Mouse (Mus musculus) C2C12 (cell line): ENCODE data around the gene Lrba.

Source experiments
- CTCF ChIP-seq: IDR thresholded peaks from one replicate; pipeline ENCODE4 v1.5.1; 2011; ENCODE audit not compliant: control insufficient read depth, insufficient read depth, insufficient read length
- FOSL1 ChIP-seq: IDR thresholded peaks from one replicate; pipeline ENCODE4 v1.8.0; 2011; ENCODE audit warnings: mild to moderate bottlenecking, low read length; ENCODE audit not compliant: poor library complexity, insufficient read depth, severe bottlenecking
- MAX ChIP-seq: IDR thresholded peaks from one replicate; pipeline ENCODE4 v1.6.1; 2011; ENCODE audit warnings: mild to moderate bottlenecking, control low read depth

GRCm38 (mm10) chr3:86184546-86184945 is 39.9 kb upstream of the Lrba start:
- TF ChIP-seq CTCF (no peak), FOSL1 (no peak), MAX (no peak)
